Mouse (Mus musculus) heart, embryonic 11.5 days (tissue): ENCODE results near the gene Zkscan16. TPM values are rescaled to one million over a fixed set of nuclear protein-coding genes. Genes with fewer than 3 reads are reported as not detected.

Experiments
- ATAC-seq: fragments of 200-750 bp; cut with Nextera tagmentation; replicated peaks from 2 replicates; pipeline ENCODE4 v1.8.0; 2017; ENCODE audit warnings: moderate library complexity; ENCODE audit not compliant: insufficient number of reproducible peaks, low FRiP score, low TSS enrichment
- H3K27ac ChIP-seq: fragments of 300-500 bp; sonication (generic); 2 replicates; pipeline ENCODE4 v1.5.1; 2014; ENCODE audit warnings: mild to moderate bottlenecking, low read depth, low read length
- H3K27me3 ChIP-seq: fragments of 300-500 bp; sonication (generic); 2 replicates; pipeline ENCODE4 v1.6.1; 2014; ENCODE audit warnings: mild to moderate bottlenecking, low read length, mixed read lengths; ENCODE audit not compliant: control insufficient read depth, insufficient read depth
- H3K36me3 ChIP-seq: fragments of 300-500 bp; sonication (generic); 2 replicates; pipeline ENCODE4 v1.6.1; 2014; ENCODE audit warnings: mild to moderate bottlenecking, low read length, moderate library complexity, mixed read lengths; ENCODE audit not compliant: control insufficient read depth, insufficient read depth
- H3K4me1 ChIP-seq: fragments of 300-500 bp; sonication (generic); 2 replicates; pipeline ENCODE4 v1.6.1; 2014; ENCODE audit warnings: low read length; ENCODE audit not compliant: control insufficient read depth, insufficient read depth
- H3K4me2 ChIP-seq: fragments of 300-500 bp; sonication (generic); 2 replicates; pipeline ENCODE4 v1.6.1; 2014; ENCODE audit warnings: mild to moderate bottlenecking, moderate library complexity
- H3K4me3 ChIP-seq: fragments of 300-500 bp; sonication (generic); 2 replicates; pipeline ENCODE4 v1.5.1; 2014; ENCODE audit warnings: low read depth, low read length
- H3K9ac ChIP-seq: fragments of 300-500 bp; sonication (generic); 2 replicates; pipeline ENCODE4 v1.6.1; 2014; ENCODE audit warnings: mild to moderate bottlenecking, low read depth, low read length, moderate library complexity
- H3K9me3 ChIP-seq: fragments of 300-500 bp; sonication (generic); replicated peaks from 2 replicates; pipeline ENCODE4 v1.6.1; 2016; ENCODE audit warnings: low read length; ENCODE audit not compliant: control insufficient read depth
- WGBS: fragments of 180-500 bp; shearing (Covaris S2); extraction: QIAGEN DNeasy Blood & Tissue Kit; methylation state at CpG from one replicate; pipeline ENCODE4 v1.1.7; 2014; ENCODE audit not compliant: insufficient replicate concordance; 5-methylcytosine and 5-hydroxymethylcytosine counted together
- polyA plus RNA-seq: library from polyadenylated mRNA; unstranded; fragments of >200 nt; fragmentation: Nextera tagmentation; extraction: Ambion mirVana; gene quantifications from 2 replicates; pipeline ENCODE4 v1.2.1, GENCODE M21; 2014

Zkscan16 gene
- polyA plus RNA-seq, 1 experiment from 2014 or later, result 0.20 TPM

DNA sequence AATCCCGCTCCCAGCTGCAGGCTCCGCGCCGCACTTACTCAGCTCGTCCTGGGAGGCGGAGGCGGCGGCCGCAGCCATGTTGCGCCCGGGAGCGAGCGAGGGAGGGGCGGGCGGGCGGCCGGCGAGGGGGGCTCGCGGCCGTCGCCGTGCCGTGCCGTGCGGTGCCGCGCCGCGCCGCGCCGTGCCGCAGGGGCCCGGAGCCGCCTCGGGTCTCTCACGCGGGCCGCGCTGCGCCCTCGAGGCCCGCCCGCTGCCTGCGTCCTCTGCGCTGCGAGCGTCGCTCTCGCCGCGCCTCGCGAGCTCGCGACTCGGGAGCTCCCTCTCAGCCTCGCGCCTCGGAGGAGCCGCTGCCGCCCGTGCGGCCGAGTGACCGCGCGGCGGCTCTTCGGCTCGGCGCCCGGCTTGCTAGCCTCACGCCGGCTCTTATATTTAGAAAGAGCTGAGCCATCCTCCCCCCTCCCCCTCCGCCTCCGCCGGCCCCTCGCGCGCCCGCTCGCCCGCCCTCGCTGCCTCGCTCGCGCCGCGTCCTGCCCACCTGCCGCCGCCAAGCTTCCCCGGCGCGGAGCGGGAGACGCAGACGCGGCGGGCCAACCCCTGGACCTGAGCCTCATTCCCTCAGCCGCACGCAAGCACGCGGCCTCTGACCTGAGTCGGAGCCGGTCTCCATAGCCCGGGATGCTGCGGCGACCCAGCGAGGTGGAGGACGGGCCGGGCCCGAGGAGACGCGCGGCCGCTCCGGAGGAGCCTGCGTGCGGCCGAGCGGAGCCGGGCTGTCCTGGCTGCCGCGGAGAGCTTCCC is 31.4 kb upstream of the Zkscan16 start:
- WGBS, result under 1% methylated on average over 107 of the region's 126 CpGs
- peak overlapping the region; percentile 98 for H3K9ac ChIP-seq
- no peaks in the 10 kb centered on the region for H3K36me3 ChIP-seq
- ATAC-seq, result peak; percentile 73
- H3K4me1 ChIP-seq, result peaks cover 9% of the 10 kb centered on the region
- H3K4me2 ChIP-seq, result peak overlapping the region; percentile 82
- H3K27ac ChIP-seq, result peak overlapping the region; percentile 98
- peak overlapping the region; percentile 94 for H3K4me3 ChIP-seq
- H3K27me3 ChIP-seq, result no peaks in the 10 kb centered on the region
- no peaks in the 10 kb centered on the region for H3K9me3 ChIP-seq

DNA sequence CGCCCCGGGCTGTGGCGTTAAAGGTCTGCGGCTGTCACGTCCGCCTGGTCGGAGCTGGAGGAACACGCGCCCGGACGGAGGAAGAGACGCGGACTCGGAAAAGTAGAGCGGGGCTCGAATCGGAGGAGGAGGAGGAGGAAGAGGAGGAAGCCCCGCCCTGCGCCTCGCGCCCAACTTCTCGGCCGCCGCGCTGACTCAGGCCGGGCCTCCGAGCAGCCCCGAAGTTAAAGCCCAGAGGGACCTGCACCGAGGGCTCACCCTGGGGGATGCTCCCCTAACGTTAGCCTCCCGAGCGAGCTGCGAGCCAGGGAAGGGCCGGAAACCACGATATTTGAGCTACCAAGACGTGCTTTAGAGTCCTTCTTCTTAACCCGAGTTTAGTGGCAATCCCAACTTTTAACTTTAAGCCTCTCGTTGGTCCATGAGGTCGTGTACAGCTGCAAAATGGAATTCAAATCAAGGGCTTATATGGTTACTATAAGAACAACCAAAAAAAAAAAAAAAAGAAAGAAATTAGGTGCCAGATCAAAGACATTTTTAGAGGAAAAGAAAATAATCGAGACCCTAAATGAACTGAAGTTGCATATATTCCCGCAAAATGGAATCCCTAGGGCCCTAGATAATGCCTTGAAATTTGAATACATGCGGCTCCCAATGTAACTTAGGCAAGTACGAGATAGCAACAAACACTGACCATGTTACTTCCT is 30.6 kb upstream of the Zkscan16 start, which contains the start of gene Ecpas:
TSS of gene Ecpas (minus strand) at position 121 of the 707 bp plus-strand sequence.
- Histone ChIP-seq H3K4me3 (peak within 1 kb of the TSS; percentile 94), H3K4me2 (peak within 1 kb of the TSS; percentile 82), H3K27me3 (no peaks in the 10 kb centered on the region), H3K4me1 (peaks cover 9% of the 10 kb centered on the region), H3K9me3 (no peaks in the 10 kb centered on the region), H3K27ac (peak within 1 kb of the TSS; percentile 98), H3K9ac (peak within 1 kb of the TSS; percentile 98), H3K36me3 (no peaks in the 10 kb centered on the region)
- peak; percentile 67 for ATAC-seq
- WGBS, result 4% methylated on average over 43 of the region's 43 CpGs

DNA sequence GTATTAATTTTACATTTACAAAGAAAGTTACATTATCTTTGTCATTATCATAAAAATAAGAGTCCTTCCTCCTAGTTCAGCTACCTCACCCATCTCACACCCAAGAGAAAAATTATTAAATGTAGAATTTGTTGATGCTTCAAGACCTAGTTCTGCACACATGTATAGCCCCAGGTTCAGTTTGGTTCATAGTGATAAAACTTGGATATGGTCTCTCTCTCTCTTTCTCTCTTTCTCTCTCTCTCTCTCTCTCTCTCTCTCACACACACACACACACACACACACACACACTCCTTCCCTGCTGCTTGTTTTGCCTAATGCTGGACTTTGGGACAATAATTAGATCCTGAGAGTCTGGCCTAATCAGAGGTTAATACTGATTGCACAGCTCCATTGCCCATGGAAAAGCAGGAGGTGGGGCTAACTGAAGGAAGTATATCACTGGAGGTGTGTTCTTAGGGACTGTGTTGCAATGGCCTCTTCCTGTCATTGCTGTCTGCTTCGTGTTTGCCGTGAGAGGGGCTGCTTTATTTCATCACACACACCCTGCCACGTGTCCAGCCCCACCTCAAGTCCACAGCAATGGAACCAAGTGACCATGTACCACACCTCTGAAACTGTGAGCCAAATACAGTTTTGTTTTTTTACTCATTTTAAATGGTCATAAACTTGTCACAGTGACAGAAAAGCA is 29.9 kb upstream of the Zkscan16 start:
- peaks cover 9% of the 10 kb centered on the region for H3K4me1 ChIP-seq
- H3K9me3 ChIP-seq, result no peaks in the 10 kb centered on the region
- H3K27ac ChIP-seq, result no peak overlapping the region
- 34% methylated on average over 3 of the region's 3 CpGs for WGBS
- no peaks in the 10 kb centered on the region for H3K36me3 ChIP-seq
- no peak overlapping the region for H3K9ac ChIP-seq
- no peak for ATAC-seq
- H3K27me3 ChIP-seq, result no peaks in the 10 kb centered on the region
- H3K4me2 ChIP-seq, result peak overlapping the region; percentile 82
- no peak overlapping the region for H3K4me3 ChIP-seq

DNA sequence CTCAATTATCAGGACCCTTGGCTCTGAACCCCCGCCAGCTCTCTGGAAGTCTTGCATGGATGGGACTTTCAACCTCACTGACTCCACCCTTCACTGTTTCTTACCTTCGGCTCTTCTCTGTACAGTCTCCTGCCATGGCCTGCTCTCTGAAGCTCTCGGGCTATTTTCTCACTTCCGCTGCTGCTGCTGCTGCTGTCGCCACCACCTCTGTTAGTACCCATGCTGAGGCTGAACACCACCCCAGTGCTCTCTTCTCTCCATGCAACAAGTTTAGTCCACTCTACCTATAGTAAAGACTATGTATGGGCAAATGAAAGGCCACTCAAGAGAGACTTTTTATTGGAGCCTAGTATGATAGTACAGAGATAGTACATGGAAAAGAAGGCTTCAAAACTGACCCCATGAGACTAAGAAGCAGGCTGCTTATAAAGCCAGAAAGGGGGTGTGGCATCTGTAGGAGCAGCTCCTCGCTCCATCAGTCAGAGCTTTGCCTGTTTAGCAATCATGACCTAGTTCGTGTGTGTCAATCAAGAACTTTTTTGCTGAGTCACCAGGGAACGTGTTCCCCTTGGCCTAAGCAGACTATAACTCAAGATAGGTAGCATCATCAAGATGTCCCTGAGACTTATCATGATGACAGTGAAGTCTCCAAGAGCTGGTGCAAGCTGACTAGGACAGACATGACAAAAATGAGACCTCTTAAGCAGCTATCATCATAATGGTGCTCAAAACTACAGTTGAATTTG is 28.2 kb upstream of the Zkscan16 start:
- Histone ChIP-seq H3K4me1 (peaks cover 6% of the 10 kb centered on the region), H3K27ac (no peak overlapping the region), H3K9me3 (no peaks in the 10 kb centered on the region), H3K4me3 (no peak overlapping the region), H3K36me3 (no peaks in the 10 kb centered on the region), H3K4me2 (no peak overlapping the region), H3K9ac (no peak overlapping the region), H3K27me3 (no peaks in the 10 kb centered on the region)
- 63% methylated on average over 8 of the region's 8 CpGs for WGBS
- ATAC-seq, result no peak

DNA sequence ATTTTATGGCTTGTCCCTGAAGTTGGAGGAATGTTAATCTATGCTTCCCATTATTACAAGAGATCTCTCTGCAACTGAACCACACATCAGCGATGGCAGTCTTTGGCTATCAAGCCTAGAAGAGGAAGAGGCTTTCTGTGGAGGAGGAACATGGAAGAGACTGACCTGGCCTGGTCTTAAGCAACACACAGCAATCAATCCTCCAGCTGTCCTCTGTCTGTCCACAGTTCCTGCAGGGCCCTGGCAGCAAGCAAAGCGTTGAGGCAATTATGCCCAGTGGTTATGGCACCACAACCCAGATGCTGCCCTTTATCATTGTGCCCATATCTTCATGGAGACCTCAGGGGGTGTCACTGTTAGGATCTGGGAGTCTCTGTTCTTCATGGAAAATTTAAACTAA is 19.5 kb upstream of the Zkscan16 start:
- Histone ChIP-seq H3K27me3 (0 out of 2 replicates have a peak, but pooled peaks cover 3% of the 10 kb centered on the region), H3K36me3 (no peaks in the 10 kb centered on the region), H3K9ac (no peak overlapping the region), H3K4me2 (no peak overlapping the region), H3K9me3 (no peaks in the 10 kb centered on the region), H3K27ac (no peak overlapping the region), H3K4me3 (no peak overlapping the region), H3K4me1 (no peaks in the 10 kb centered on the region)
- ATAC-seq, result no peak
- 79% methylated on average over 2 of the region's 2 CpGs for WGBS

DNA sequence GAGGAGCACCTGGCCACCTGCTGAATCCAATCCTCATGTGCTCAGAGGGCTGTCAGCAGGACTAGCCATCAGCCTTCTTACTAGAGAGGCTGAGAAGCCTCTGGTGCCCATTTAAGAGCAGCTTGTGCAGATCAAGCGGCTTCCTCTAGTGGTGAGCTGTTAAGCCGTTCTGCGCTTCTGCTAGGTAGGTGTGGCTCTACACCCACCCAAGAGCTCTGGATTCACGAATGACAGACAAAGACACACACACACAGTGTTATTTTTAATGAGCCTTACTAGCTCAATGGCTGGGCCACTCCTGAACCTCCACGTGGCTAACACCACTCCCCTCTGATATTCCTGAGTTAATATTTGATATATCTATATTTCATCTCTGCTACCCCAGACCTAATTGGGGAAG is 17.8 kb upstream of the Zkscan16 start:
- WGBS, result 29% methylated on average over 5 of the region's 5 CpGs
- H3K27ac ChIP-seq, result no peak overlapping the region
- H3K9ac ChIP-seq, result no peak overlapping the region
- H3K9me3 ChIP-seq, result no peaks in the 10 kb centered on the region
- H3K36me3 ChIP-seq, result no peaks in the 10 kb centered on the region
- H3K4me3 ChIP-seq, result no peak overlapping the region
- no peak overlapping the region for H3K4me2 ChIP-seq
- 0 out of 2 replicates have a peak, but pooled peaks cover 3% of the 10 kb centered on the region for H3K27me3 ChIP-seq
- no peak for ATAC-seq
- H3K4me1 ChIP-seq, result no peaks in the 10 kb centered on the region

DNA sequence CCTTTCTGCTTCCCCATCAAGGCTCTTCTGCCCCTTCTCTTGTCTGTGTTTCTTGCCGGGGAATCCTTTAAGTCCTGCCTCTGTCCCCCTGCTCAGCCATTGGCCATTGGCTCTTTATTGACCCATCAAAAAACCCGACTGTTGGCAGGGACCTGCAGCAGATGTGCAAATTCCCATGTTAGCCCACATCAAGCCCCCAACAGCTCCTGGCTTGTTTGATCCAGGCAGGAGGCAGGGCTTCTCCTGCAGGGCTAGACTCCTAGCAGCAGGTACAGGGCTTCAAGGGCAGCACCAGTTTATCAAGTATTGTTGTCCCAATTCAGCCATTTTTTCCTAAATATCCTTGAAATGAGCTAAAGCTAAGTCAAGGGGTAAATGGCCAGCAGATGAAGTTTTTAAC is 17.3 kb upstream of the Zkscan16 start:
- Histone ChIP-seq H3K4me3 (no peak overlapping the region), H3K27ac (no peak overlapping the region), H3K9ac (no peak overlapping the region), H3K4me2 (no peak overlapping the region), H3K27me3 (0 out of 2 replicates have a peak, but pooled peaks cover 3% of the 10 kb centered on the region), H3K9me3 (no peaks in the 10 kb centered on the region), H3K4me1 (no peaks in the 10 kb centered on the region), H3K36me3 (no peaks in the 10 kb centered on the region)
- WGBS, result 37% methylated on average over 2 of the region's 2 CpGs
- no peak for ATAC-seq

DNA sequence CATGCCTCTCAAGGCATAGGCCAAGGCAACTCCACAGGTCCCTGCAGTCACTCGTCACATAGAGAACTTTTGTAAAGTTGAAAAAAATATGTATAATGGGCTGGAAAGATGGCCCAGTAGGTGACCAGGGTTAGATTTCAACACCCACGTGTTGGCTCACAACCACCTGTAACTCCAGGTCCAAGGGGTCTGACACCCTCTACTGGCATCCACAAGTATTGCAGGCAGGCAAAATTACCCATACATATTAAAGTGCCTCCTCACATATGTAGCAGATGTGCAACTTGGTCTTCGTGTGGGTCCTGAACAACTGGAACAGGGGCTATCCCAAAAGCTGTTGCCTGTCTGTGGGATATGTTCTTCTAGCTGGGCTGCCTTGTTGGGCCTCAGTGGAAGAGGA is 15.8 kb upstream of the Zkscan16 start:
- no peak overlapping the region for H3K9ac ChIP-seq
- H3K4me1 ChIP-seq, result no peaks in the 10 kb centered on the region
- no peak overlapping the region for H3K4me2 ChIP-seq
- no peaks in the 10 kb centered on the region for H3K36me3 ChIP-seq
- 67% methylated on average over 3 of the region's 3 CpGs for whole genome bisulfite sequencing
- no peak overlapping the region for H3K4me3 ChIP-seq
- ATAC-seq, result no peak
- no peaks in the 10 kb centered on the region for H3K9me3 ChIP-seq
- H3K27ac ChIP-seq, result no peak overlapping the region
- H3K27me3 ChIP-seq, result 0 out of 2 replicates have a peak, but pooled peaks cover 3% of the 10 kb centered on the region
